Mouse (Mus musculus): ENCODE measurements at regions not wholly inside any gene's neighbourhood (a gene's known extent, or its start where the extent isn't known, plus 50 kb on each side); places are given as distances from the start of the nearest gene placed in this dataset.
A peak's percentile ranks its signal among the peaks of the same experiment; 100 is the strongest.

DNA sequence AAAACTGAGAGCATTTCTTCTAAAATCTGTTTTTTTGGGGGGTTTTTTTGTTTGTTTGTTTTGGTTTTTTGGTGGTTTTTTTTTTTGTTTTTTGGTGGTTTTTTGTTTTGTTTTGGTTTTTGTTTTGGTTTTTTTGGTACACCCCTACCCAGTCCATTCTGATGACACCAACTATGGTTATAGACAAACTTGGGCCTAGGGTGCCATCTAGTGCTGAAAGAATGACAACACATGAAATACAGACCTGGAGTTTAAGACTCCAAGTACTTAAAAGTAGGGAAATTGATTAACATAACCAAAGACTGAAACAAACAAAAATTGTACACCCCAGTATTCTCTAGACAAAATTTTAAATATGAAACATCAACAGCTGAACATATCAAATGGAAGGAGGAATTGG is 76.0 kb upstream of the Ano5 start:
- peak; percentile 22 for DNase-seq

DNA sequence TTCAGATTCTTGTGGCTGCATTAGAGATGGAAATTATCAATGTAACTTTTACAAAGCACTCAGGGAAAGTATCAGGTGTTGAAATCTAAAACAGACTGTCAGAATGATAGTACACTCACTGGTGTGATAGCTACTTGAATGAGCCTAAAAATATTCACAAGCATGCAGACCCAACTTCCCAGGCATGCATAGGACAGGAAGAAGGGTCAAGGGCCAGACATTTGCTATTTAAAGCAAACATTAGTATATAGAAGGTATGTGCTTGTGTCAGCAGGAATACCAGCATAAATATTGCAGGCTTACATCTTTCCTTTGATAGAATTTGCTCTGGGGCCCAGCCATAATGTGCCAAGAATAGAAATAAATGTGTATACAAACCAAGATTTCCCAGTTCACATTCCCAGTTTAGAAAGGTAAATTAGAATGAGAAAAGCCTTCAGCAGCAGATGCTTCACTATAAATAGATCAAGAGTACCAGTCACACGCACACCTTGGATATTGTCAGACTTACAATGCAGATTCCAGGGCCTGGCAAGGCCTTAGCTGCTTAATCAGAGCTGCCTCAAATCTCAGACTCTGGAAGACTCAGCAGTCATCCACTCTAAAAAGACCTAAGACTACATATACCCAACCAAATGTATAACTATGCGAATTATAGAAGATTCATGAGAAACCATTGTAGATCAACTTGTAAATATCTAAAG is 55.7 kb upstream of the Ano5 start:
- DNase-seq, result no peak

DNA sequence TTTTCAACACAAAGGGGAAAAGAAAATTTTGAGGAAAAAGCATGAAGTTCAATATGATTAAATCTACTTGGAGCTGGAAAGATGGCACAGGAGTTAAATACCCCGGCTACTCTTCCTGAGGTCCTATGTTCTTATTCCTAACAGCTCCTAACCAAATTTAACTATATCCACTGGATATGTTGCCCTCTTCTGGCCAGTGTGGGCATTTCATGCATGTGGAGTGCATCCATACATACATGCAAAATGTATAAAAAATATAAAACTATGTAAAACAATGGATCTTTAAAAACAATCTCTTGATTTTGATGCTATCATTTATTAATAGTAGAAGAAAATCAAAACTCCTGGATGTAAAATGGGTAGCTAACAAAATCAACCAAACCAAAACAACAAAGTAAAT is 52.1 kb upstream of the Ano5 start:
- DNase-seq, result no peak
